Comparison of ENCODE assay signal across 8 mouse cellular contexts in the genomic region with DNA sequence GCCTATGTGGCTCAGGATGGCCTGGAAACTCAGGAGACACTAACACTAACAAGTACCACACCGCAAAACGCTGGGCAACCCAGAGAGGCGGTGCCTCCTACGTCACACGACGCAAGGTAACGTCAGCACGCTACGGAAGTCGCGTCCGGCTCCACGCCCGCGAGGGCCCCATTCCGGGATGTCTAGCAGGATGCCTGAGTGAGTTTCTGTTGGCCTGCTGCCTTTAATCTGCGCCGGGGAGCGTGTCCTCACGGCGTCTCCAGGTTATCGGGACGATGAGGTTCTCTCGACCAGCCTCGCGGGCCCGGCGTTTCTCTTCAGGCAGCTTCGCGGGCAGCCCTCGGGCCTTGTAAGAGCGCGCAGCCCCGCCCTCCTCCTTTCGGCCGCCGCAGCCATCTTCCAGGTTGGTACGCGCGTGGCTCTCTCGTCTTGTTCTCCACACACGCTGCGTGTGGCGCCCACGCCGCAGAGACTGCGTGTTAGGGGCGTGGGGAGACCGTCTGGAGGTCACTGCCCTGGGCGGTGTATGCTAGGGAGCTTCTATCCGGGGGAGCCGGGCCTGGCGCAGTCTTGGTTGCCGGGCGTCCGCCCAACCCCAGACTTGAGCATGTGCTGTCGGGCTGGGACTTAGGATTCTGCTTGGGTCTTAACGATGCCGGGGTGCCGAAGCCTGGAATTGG. TPM values are rescaled to one million over a fixed set of nuclear protein-coding genes. Genes with fewer than 3 reads are reported as not detected.
DNase-seq lines count a peak whose midpoint lies in the region; ATAC-seq and TF ChIP-seq lines count a peak whose summit lies in the region.

A gene (plus strand): TSS at position 122 of the 680 bp plus-strand sequence.

- TF ChIP-seq CTCF in kidney, adult 2 months (conservative IDR thresholded peaks at IDR 0.05; ENCODE audit: insufficient read depth, insufficient read length, low read depth, low read length), result no peak
- 0 out of 2 replicates have a peak, but pooled peaks have one; percentile 1 for TF ChIP-seq CTCF in spleen, adult 2 months (IDR thresholded peaks at IDR 0.05; ENCODE audit: extremely low read depth, insufficient read depth, insufficient read length, insufficient replicate concordance)

- peaks cover 15% of the 10 kb centered on the region for H3K4me1 ChIP-seq in embryonic facial prominence, embryonic 13.5 days
- peaks cover 9% of the 10 kb centered on the region; the same call in 1 of the 2 replicates for H3K4me1 ChIP-seq in kidney, adult 2 months (ENCODE audit: control insufficient read depth, insufficient read depth, low read length)
- H3K4me1 ChIP-seq in limb, embryonic 12.5 days (replicated peaks), result peaks cover 13% of the 10 kb centered on the region
- H3K4me1 ChIP-seq in midbrain, embryonic 15.5 days, result peaks cover 18% of the 10 kb centered on the region
- peaks cover 2% of the 10 kb centered on the region; the same call in 1 of the 2 replicates for H3K4me1 ChIP-seq in spleen, adult 2 months (ENCODE audit: control insufficient read depth, insufficient read depth, insufficient read length)

- no peaks in the 10 kb centered on the region for H3K27me3 ChIP-seq in embryonic facial prominence, embryonic 13.5 days
- H3K27me3 ChIP-seq in kidney, adult 2 months (replicated peaks; ENCODE audit: control insufficient read depth, insufficient read depth, low read length), result no peaks in the 10 kb centered on the region
- H3K27me3 ChIP-seq in limb, embryonic 12.5 days, result no peaks in the 10 kb centered on the region
- H3K27me3 ChIP-seq in midbrain, embryonic 15.5 days (replicated peaks), result no peaks in the 10 kb centered on the region
- H3K27me3 ChIP-seq in spleen, adult 2 months (ENCODE audit: control insufficient read depth, insufficient read depth, low read length), result no peaks in the 10 kb centered on the region

- H3K27ac ChIP-seq in embryonic facial prominence, embryonic 13.5 days, result peak within 1 kb of the TSS; percentile 85
- peak within 1 kb of the TSS; percentile 98 for H3K27ac ChIP-seq in kidney, adult 2 months (ENCODE audit: insufficient read depth, low read depth, low read length)
- peak within 1 kb of the TSS; percentile 83 for H3K27ac ChIP-seq in limb, embryonic 12.5 days
- H3K27ac ChIP-seq in midbrain, embryonic 15.5 days, result peak within 1 kb of the TSS; percentile 91
- peak within 1 kb of the TSS; percentile 99 for H3K27ac ChIP-seq in spleen, adult 2 months (ENCODE audit: insufficient read depth, low read length)

- peak within 1 kb of the TSS; percentile 94 for H3K4me3 ChIP-seq in embryonic facial prominence, embryonic 13.5 days
- peak within 1 kb of the TSS; percentile 83 for H3K4me3 ChIP-seq in kidney, adult 2 months (ENCODE audit: insufficient read depth, low read depth, low read length)
- peak within 1 kb of the TSS; percentile 93 for H3K4me3 ChIP-seq in limb, embryonic 12.5 days (replicated peaks)
- peak within 1 kb of the TSS; percentile 62 for H3K4me3 ChIP-seq in midbrain, embryonic 15.5 days
- peak within 1 kb of the TSS; percentile 93 for H3K4me3 ChIP-seq in spleen, adult 2 months (ENCODE audit: extremely low read depth, insufficient read depth, insufficient read length)

- no peaks in the 10 kb centered on the region for H3K9me3 ChIP-seq in embryonic facial prominence, embryonic 13.5 days
- no peaks in the 10 kb centered on the region for H3K9me3 ChIP-seq in limb, embryonic 12.5 days
- H3K9me3 ChIP-seq in midbrain, embryonic 15.5 days, result no peaks in the 10 kb centered on the region

- DNase-seq in 3134 (ENCODE audit: extremely low read depth, insufficient read length, low spot score), result peak; percentile 100
- peak; percentile 94 to 95 for DNase-seq in adrenal gland, postnatal 36 days
- peak; percentile 96 to 98 for DNase-seq in heart, adult 18-20 months
- DNase-seq in kidney, adult 2 months, result peak; percentile 96
- peak; percentile 88 to 95 for DNase-seq in spleen, adult 2 months (ENCODE audit: low read depth in 1 of 2, low spot score in 2 of 2)

- WGBS in embryonic facial prominence, embryonic 13.5 days, result under 1% methylated on average over 60 of the region's 60 CpGs
- under 1% methylated on average over 60 of the region's 60 CpGs for WGBS in kidney, adult 2 months
- WGBS in limb, embryonic 12.5 days, result under 1% methylated on average over 60 of the region's 60 CpGs
- WGBS in midbrain, embryonic 15.5 days, result under 1% methylated on average over 60 of the region's 60 CpGs
- WGBS in spleen, adult 2 months, result under 1% methylated on average over 60 of the region's 60 CpGs

- peak within 1 kb of the TSS; percentile 98 for H3K9ac ChIP-seq in embryonic facial prominence, embryonic 13.5 days
- H3K9ac ChIP-seq in limb, embryonic 12.5 days (replicated peaks), result peak within 1 kb of the TSS; percentile 98
- H3K9ac ChIP-seq in midbrain, embryonic 15.5 days, result peak within 1 kb of the TSS; percentile 88

- ATAC-seq in embryonic facial prominence, embryonic 13.5 days (ENCODE audit: insufficient number of reproducible peaks, insufficient read depth, low FRiP score, low TSS enrichment, low read depth), result peak; percentile 98
- peak; percentile 96 for ATAC-seq in limb, embryonic 12.5 days (ENCODE audit: insufficient number of reproducible peaks, insufficient read depth, low FRiP score, low TSS enrichment, low read depth)
- peak; percentile 99 for ATAC-seq in midbrain, embryonic 15.5 days (replicated peaks)

- TF ChIP-seq POLR2A in kidney, adult 2 months (IDR thresholded peaks at IDR 0.05; ENCODE audit: low read depth, low read length), result peak; percentile 88
- peak; percentile 90 for TF ChIP-seq POLR2A in spleen, adult 2 months (IDR thresholded peaks at IDR 0.05; ENCODE audit: low read depth, low read length)

- H3K36me3 ChIP-seq in embryonic facial prominence, embryonic 13.5 days, result peaks cover 39% of the 10 kb centered on the region
- peaks cover 8% of the 10 kb centered on the region for H3K36me3 ChIP-seq in kidney, adult 2 months (ENCODE audit: control insufficient read depth, insufficient read depth, low read length)
- peaks cover 38% of the 10 kb centered on the region for H3K36me3 ChIP-seq in limb, embryonic 12.5 days
- H3K36me3 ChIP-seq in midbrain, embryonic 15.5 days (replicated peaks), result peaks cover 20% of the 10 kb centered on the region; the same call in 1 of the 2 replicates
- H3K36me3 ChIP-seq in spleen, adult 2 months (ENCODE audit: control insufficient read depth, insufficient read depth, low read length), result peaks cover 17% of the 10 kb centered on the region

- H3K4me2 ChIP-seq in embryonic facial prominence, embryonic 13.5 days, result peak within 1 kb of the TSS; percentile 79
- peak within 1 kb of the TSS; percentile 79 for H3K4me2 ChIP-seq in limb, embryonic 12.5 days
- peak within 1 kb of the TSS; percentile 65 for H3K4me2 ChIP-seq in midbrain, embryonic 15.5 days

RNA-seq across cellular contexts. Expression of the gene that starts here (rescaled TPM):
- total RNA-seq in adrenal gland, postnatal 36 days (2021), result 100 to 1,000 TPM; 271 to 290 TPM
- 568 and 633 TPM in 2 replicates for polyA plus RNA-seq in embryonic facial prominence, embryonic 13.5 days (2015; fragmentation: Nextera tagmentation; extraction: Ambion mirVana)
- 100 to 1,000 TPM; 135 to 146 TPM for total RNA-seq in heart, adult 18-20 months (2021)
- polyA plus RNA-seq in kidney, adult 2 months (2012; rRNA removed), result 54.5 and 98.3 TPM in 2 replicates
- polyA plus RNA-seq in limb, embryonic 12.5 days (2016; fragmentation: Nextera tagmentation; extraction: Ambion mirVana), result 536 and 555 TPM in 2 replicates
- polyA plus RNA-seq in midbrain, embryonic 15.5 days (2015; fragmentation: Nextera tagmentation; extraction: Ambion mirVana), result 286 and 302 TPM in 2 replicates
- 54.0 and 59.1 TPM in 2 replicates for polyA plus RNA-seq in spleen, adult 2 months (2012; rRNA removed)

Comparison
In these comparisons a context has a peak if more than half of its experiments do, and no peak if none do; other contexts are left out.
1. Peak in every context shown above with its lines: DNase-seq, ATAC-seq, H3K4me3 ChIP-seq and H3K27ac ChIP-seq.